Mouse (Mus musculus): ENCODE results near the gene Scaf11.

DNA sequence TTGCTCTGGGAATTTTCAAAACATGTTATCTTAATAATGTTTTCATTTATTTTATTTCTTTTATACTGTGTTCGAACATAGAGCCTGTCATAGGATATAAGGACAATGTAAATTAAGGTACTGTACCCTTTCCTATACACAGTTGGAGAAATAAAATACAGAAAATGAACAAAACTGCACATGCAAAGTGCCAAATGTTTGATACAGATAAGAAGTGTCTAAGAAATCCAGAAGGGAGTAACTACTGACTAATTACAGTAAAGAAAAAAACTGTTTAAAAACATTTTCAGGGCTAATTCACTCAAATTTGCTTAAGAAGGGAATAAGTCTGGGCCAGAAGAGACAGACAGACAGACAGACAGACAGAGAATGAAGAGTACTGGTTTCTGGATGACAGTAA is 7.3 kb downstream of the Scaf11 start:
- TF ChIP-seq CTCF (IDR thresholded peaks at IDR 0.05; ENCODE audit: low read depth) (no peak), EP300 (IDR thresholded peaks at IDR 0.05; ENCODE audit: low read depth) (0 out of 2 replicates have a peak, but pooled peaks have one; percentile 6)

Data from liver, embryonic 14.5 days (tissue).